Mouse (Mus musculus) kidney, postnatal 0 days (tissue): Measurements from ENCODE around the gene Zyx. TPM values are rescaled to one million over a fixed set of nuclear protein-coding genes. Genes with fewer than 3 reads are reported as not detected.
A peak's percentile ranks its signal among the peaks of the same experiment; 100 is the strongest.

Experiments used
- ATAC-seq: fragments of 200-750 bp; cut with Nextera tagmentation; replicated peaks from 2 replicates; pipeline ENCODE4 v1.8.0; 2017; ENCODE audit warnings: low read depth, moderate number of reproducible peaks, moderate TSS enrichment, moderate library complexity; ENCODE audit not compliant: low FRiP score
- DNase-seq: peaks from one replicate; pipeline ENCODE4 v3.0.0-alpha.2; 2016; ENCODE audit warnings: low spot score
- H3K27ac ChIP-seq: fragments of 300-500 bp; sonication (generic); 2 replicates; pipeline ENCODE4 v1.5.1; 2014; ENCODE audit warnings: mild to moderate bottlenecking
- H3K27me3 ChIP-seq: fragments of 300-500 bp; sonication (generic); 2 replicates; pipeline ENCODE4 v1.6.1; 2014; ENCODE audit warnings: low read length, mixed read lengths; ENCODE audit not compliant: insufficient read depth
- H3K36me3 ChIP-seq: fragments of 300-500 bp; sonication (generic); 2 replicates; pipeline ENCODE4 v1.6.1; 2014; ENCODE audit warnings: low read length, mixed read lengths; ENCODE audit not compliant: insufficient read depth
- H3K4me1 ChIP-seq: fragments of 300-500 bp; sonication (generic); replicated peaks from 2 replicates; pipeline ENCODE4 v1.6.1; 2014; ENCODE audit warnings: antibody characterized with exemption, low read length, mixed read lengths; ENCODE audit not compliant: insufficient read depth
- H3K4me2 ChIP-seq: fragments of 300-500 bp; sonication (generic); 2 replicates; pipeline ENCODE4 v1.6.1; 2014; ENCODE audit warnings: mild to moderate bottlenecking, low read length, moderate library complexity, mixed read lengths
- H3K4me3 ChIP-seq: fragments of 300-500 bp; sonication (generic); replicated peaks from 2 replicates; pipeline ENCODE4 v1.5.1; 2014; ENCODE audit warnings: low read depth, low read length
- H3K9ac ChIP-seq: fragments of 300-500 bp; sonication (generic); 2 replicates; pipeline ENCODE4 v1.6.1; 2014; ENCODE audit warnings: low read depth, low read length
- H3K9me3 ChIP-seq: fragments of 300-500 bp; sonication (generic); replicated peaks from 2 replicates; pipeline ENCODE4 v1.6.1; 2016; ENCODE audit warnings: low read length, inconsistent platforms, mixed read lengths
- CTCF ChIP-seq: IDR thresholded peaks from 2 replicates; pipeline ENCODE4 v1.5.1; 2016; ENCODE audit warnings: antibody characterized with exemption, low read depth, mild to moderate bottlenecking, moderate library complexity
- WGBS: fragments of 180-500 bp; shearing (Covaris S2); extraction: QIAGEN DNeasy Blood & Tissue Kit; methylation state at CpG from one replicate; pipeline ENCODE4 v1.1.7; 2014; 5-methylcytosine and 5-hydroxymethylcytosine counted together
- polyA plus RNA-seq: library from polyadenylated mRNA; unstranded; fragments of >200 nt; fragmentation: Nextera tagmentation; extraction: Ambion mirVana; gene quantifications from 2 replicates; pipeline ENCODE4 v1.2.1, GENCODE M21; 2015

Gene Zyx
- polyA plus RNA-seq, 1 experiment from 2014 or later: 92.9 TPM

- no peaks in the 10 kb centered on the region for H3K9me3 ChIP-seq
- peak; percentile 61 for TF ChIP-seq CTCF
- DNase-seq: peak; percentile 74
- H3K27ac ChIP-seq: peak overlapping the region; percentile 98
- H3K4me1 ChIP-seq: peaks cover 31% of the 10 kb centered on the region
- 0 out of 2 replicates have a peak, but pooled peaks cover 4% of the 10 kb centered on the region for H3K36me3 ChIP-seq
- H3K4me2 ChIP-seq: peak overlapping the region; percentile 85
- H3K9ac ChIP-seq: peak overlapping the region; percentile 91
- no peaks in the 10 kb centered on the region for H3K27me3 ChIP-seq
- ATAC-seq: 0 out of 2 replicates have a peak, but pooled peaks have one; percentile 1
- H3K4me3 ChIP-seq: peak overlapping the region; percentile 80
- 2% methylated on average over 11 of the region's 11 CpGs for WGBS
Measured at GRCm38 (mm10) chr6:42349006-42349425, 414 bp upstream of the Zyx start.

- Histone ChIP-seq H3K4me3 (peak overlapping the region; percentile 80), H3K9me3 (no peaks in the 10 kb centered on the region), H3K9ac (peak overlapping the region; percentile 91), H3K36me3 (0 out of 2 replicates have a peak, but pooled peaks cover 4% of the 10 kb centered on the region), H3K4me1 (peaks cover 38% of the 10 kb centered on the region), H3K4me2 (peak overlapping the region; percentile 85), H3K27me3 (no peaks in the 10 kb centered on the region), H3K27ac (peak overlapping the region; percentile 98)
- no peak; the same call in 1 of the 2 replicates for TF ChIP-seq CTCF
- under 1% methylated on average over 58 of the region's 72 CpGs for WGBS
- DNase-seq (peak; percentile 80), ATAC-seq (peak; percentile 30)
Measured at GRCm38 (mm10) chr6:42350021-42350967, 864 bp downstream of the Zyx start.

- H3K36me3 ChIP-seq: peaks cover 10% of the 10 kb centered on the region
- peaks cover 38% of the 10 kb centered on the region for H3K4me1 ChIP-seq
- no peaks in the 10 kb centered on the region for H3K9me3 ChIP-seq
- TF ChIP-seq CTCF: no peak
- DNase-seq (no peak), ATAC-seq (no peak)
- H3K9ac ChIP-seq: peak overlapping the region; percentile 91
- H3K27ac ChIP-seq: peak overlapping the region; percentile 98
- peak overlapping the region; percentile 85 for H3K4me2 ChIP-seq
- H3K27me3 ChIP-seq: no peaks in the 10 kb centered on the region
- WGBS: 38% methylated on average over 13 of the region's 13 CpGs
- peak overlapping the region; percentile 80 for H3K4me3 ChIP-seq
Measured at GRCm38 (mm10) chr6:42350968-42351775, 1.7 kb downstream of the Zyx start.

- peaks cover 38% of the 10 kb centered on the region for H3K4me1 ChIP-seq
- H3K36me3 ChIP-seq: peaks cover 18% of the 10 kb centered on the region
- H3K9ac ChIP-seq: peak overlapping the region; percentile 91; the same call in 1 of the 2 replicates
Measured at GRCm38 (mm10) chr6:42351776-42352485, 2.5 kb downstream of the Zyx start.

GRCm38 (mm10) chr6:42352486-42352846 lies 3.0 kb downstream of the Zyx start:
- Histone ChIP-seq H3K9ac (no peak overlapping the region), H3K36me3 (peaks cover 23% of the 10 kb centered on the region), H3K27ac (no peak overlapping the region; the same call in 1 of the 2 replicates), H3K4me1 (peaks cover 38% of the 10 kb centered on the region), H3K27me3 (no peaks in the 10 kb centered on the region), H3K9me3 (no peaks in the 10 kb centered on the region), H3K4me2 (peak overlapping the region; percentile 85), H3K4me3 (no peak overlapping the region)
- DNase-seq (no peak), ATAC-seq (no peak)
- 85% methylated on average over 1 of the region's 1 CpGs for WGBS
- TF ChIP-seq CTCF: no peak

More at GRCm38 (mm10) chr6:42351776-42352485, 2.5 kb downstream of the Zyx start:
- WGBS: 62% methylated on average over 7 of the region's 7 CpGs
- Histone ChIP-seq H3K27me3 (no peaks in the 10 kb centered on the region), H3K4me3 (peak overlapping the region; percentile 80), H3K9me3 (no peaks in the 10 kb centered on the region), H3K4me2 (peak overlapping the region; percentile 85), H3K27ac (no peak overlapping the region; the same call in 1 of the 2 replicates)
- no peak for TF ChIP-seq CTCF
- ATAC-seq (no peak), DNase-seq (no peak)
